Mouse (Mus musculus) stomach, embryonic 16.5 days (tissue): ENCODE data around the gene Spon1. TPM values are rescaled to one million over a fixed set of nuclear protein-coding genes. Genes with fewer than 3 reads are reported as not detected.
A peak's percentile ranks its signal among the peaks of the same experiment; 100 is the strongest.

ENCODE experiments used
- ATAC-seq: fragments of 200-750 bp; cut with Nextera tagmentation; 2 replicates; pipeline ENCODE4 v1.8.0; 2017; ENCODE audit warnings: moderate number of reproducible peaks, moderate TSS enrichment; ENCODE audit not compliant: insufficient read depth, low FRiP score
- H3K27ac ChIP-seq: fragments of 300-500 bp; sonication (generic); 2 replicates; pipeline ENCODE4 v1.5.1; 2014; ENCODE audit warnings: low read length
- H3K27me3 ChIP-seq: fragments of 300-500 bp; sonication (generic); 2 replicates; pipeline ENCODE4 v1.6.1; 2014; ENCODE audit warnings: low read length, control low read depth, mixed read lengths; ENCODE audit not compliant: control insufficient read depth, insufficient read depth
- H3K36me3 ChIP-seq: fragments of 300-500 bp; sonication (generic); 2 replicates; pipeline ENCODE4 v1.6.1; 2014; ENCODE audit warnings: low read length; ENCODE audit not compliant: control insufficient read depth, insufficient read depth
- H3K4me1 ChIP-seq: fragments of 300-500 bp; sonication (generic); 2 replicates; pipeline ENCODE4 v1.6.1; 2014; ENCODE audit warnings: low read length, control low read depth, mixed read lengths; ENCODE audit not compliant: control insufficient read depth, insufficient read depth
- H3K4me2 ChIP-seq: fragments of 300-500 bp; sonication (generic); 2 replicates; pipeline ENCODE4 v1.6.1; 2014; ENCODE audit warnings: low read depth, low read length, mixed read lengths
- H3K4me3 ChIP-seq: fragments of 300-500 bp; sonication (generic); replicated peaks from 2 replicates; pipeline ENCODE4 v1.5.1; 2014; ENCODE audit warnings: mild to moderate bottlenecking, low read length
- H3K9ac ChIP-seq: fragments of 300-500 bp; sonication (generic); 2 replicates; pipeline ENCODE4 v1.6.1; 2014; ENCODE audit warnings: low read length
- H3K9me3 ChIP-seq: fragments of 300-500 bp; sonication (generic); replicated peaks from 2 replicates; pipeline ENCODE4 v1.6.1; 2016; ENCODE audit warnings: low read length, control low read depth; ENCODE audit not compliant: control insufficient read depth
- WGBS: fragments of 180-500 bp; shearing (Covaris S2); extraction: QIAGEN DNeasy Blood & Tissue Kit; methylation state at CpG from one replicate; pipeline ENCODE4 v1.1.7; 2014; 5-methylcytosine and 5-hydroxymethylcytosine counted together
- polyA plus RNA-seq: library from polyadenylated mRNA; unstranded; fragments of >200 nt; fragmentation: Nextera tagmentation; extraction: Ambion mirVana; gene quantifications from 2 replicates; pipeline ENCODE4 v1.2.1, GENCODE M21; 2015

Gene Spon1
- polyA plus RNA-seq, 1 experiment from 2014 or later: 17.8 TPM

- 72% methylated on average over 21 of the region's 21 CpGs for WGBS
These were observed 316.0 kb downstream of the Spon1 start for GRCm38 (mm10) chr7:114081633-114082420.

DNA sequence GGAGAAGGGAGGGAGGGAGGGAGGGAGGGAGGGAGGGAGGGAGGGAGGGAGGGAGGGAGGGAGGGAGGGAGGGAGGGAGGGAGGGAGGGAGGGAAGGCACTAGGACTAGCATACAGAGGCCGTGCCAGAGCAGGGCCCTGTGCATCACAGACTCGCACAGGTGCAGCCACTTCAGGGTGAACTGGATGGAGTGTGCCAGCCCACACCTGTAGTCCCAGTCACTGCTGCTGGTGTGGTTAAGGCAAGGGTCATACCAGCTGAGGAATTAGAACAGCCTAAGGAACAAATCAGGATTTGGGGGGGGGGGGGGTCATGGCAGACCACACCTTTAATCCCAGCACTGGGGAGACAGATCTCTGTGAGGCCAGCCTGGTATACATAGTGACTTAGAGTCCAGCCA lies 317.3 kb downstream of the Spon1 start:
- Histone ChIP-seq H3K4me1 (peaks cover 23% of the 10 kb centered on the region), H3K4me3 (no peak overlapping the region), H3K36me3 (no peaks in the 10 kb centered on the region), H3K27ac (no peak overlapping the region), H3K4me2 (no peak overlapping the region), H3K27me3 (no peaks in the 10 kb centered on the region), H3K9me3 (no peaks in the 10 kb centered on the region), H3K9ac (no peak overlapping the region)
- 85% methylated on average over 2 of the region's 2 CpGs for WGBS
- ATAC-seq: no peak

More at GRCm38 (mm10) chr7:114081633-114082420, 316.0 kb downstream of the Spon1 start:
- Histone ChIP-seq H3K4me2 (no peak overlapping the region), H3K4me3 (no peak overlapping the region), H3K27ac (no peak overlapping the region), H3K4me1 (peaks cover 13% of the 10 kb centered on the region), H3K27me3 (no peaks in the 10 kb centered on the region), H3K9me3 (no peaks in the 10 kb centered on the region), H3K9ac (no peak overlapping the region), H3K36me3 (no peaks in the 10 kb centered on the region)
- no peak for ATAC-seq

GRCm38 (mm10) chr7:114083760-114084159 lies 318.0 kb downstream of the Spon1 start:
- Histone ChIP-seq H3K9me3 (no peaks in the 10 kb centered on the region), H3K4me2 (no peak overlapping the region), H3K4me1 (peaks cover 27% of the 10 kb centered on the region), H3K36me3 (no peaks in the 10 kb centered on the region), H3K9ac (no peak overlapping the region), H3K27me3 (no peaks in the 10 kb centered on the region), H3K4me3 (no peak overlapping the region), H3K27ac (no peak overlapping the region)
- 76% methylated on average over 3 of the region's 3 CpGs for WGBS
- no peak for ATAC-seq

GRCm38 (mm10) chr7:114086021-114086710 lies 320.4 kb downstream of the Spon1 start:
- H3K27me3 ChIP-seq: no peaks in the 10 kb centered on the region
- no peak for ATAC-seq
- no peaks in the 10 kb centered on the region for H3K9me3 ChIP-seq

DNA sequence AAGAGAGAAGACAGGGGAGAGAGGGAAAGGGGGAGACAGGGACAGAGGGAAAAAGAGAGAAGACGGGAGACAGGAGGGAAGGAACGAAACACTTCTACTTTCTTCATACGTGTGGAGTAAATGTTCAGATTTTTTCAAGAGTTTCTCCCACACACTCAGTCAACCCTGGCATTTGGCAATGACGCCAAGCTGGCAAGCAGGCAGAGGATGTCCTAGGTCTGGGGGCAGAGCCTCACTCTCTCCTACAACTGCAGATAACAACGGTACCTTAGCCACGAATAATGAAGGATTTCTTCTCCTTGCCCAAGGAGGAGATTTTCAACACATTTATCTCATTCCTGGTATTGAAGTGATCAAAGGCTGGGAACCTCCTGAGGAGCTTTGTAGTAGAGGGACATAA lies 321.5 kb downstream of the Spon1 start:
- WGBS: 48% methylated on average over 6 of the region's 6 CpGs
- no peak overlapping the region for H3K4me3 ChIP-seq
- H3K36me3 ChIP-seq: no peaks in the 10 kb centered on the region
- no peak overlapping the region for H3K9ac ChIP-seq
- H3K4me2 ChIP-seq: no peak overlapping the region
- peaks cover 31% of the 10 kb centered on the region for H3K4me1 ChIP-seq
- no peaks in the 10 kb centered on the region for H3K27me3 ChIP-seq
- no peaks in the 10 kb centered on the region for H3K9me3 ChIP-seq
- ATAC-seq: no peak
- no peak overlapping the region for H3K27ac ChIP-seq

More at GRCm38 (mm10) chr7:114086021-114086710, 320.4 kb downstream of the Spon1 start:
- peaks cover 33% of the 10 kb centered on the region for H3K4me1 ChIP-seq
- no peak overlapping the region for H3K9ac ChIP-seq
- 50% methylated on average over 6 of the region's 6 CpGs for WGBS
- no peaks in the 10 kb centered on the region for H3K36me3 ChIP-seq
- no peak overlapping the region for H3K4me3 ChIP-seq
- no peak overlapping the region for H3K27ac ChIP-seq
- H3K4me2 ChIP-seq: no peak overlapping the region

GRCm38 (mm10) chr7:114087986-114088385 lies 322.2 kb downstream of the Spon1 start:
- no peak overlapping the region for H3K4me2 ChIP-seq
- 14% methylated on average over 11 of the region's 11 CpGs for WGBS
- no peaks in the 10 kb centered on the region for H3K27me3 ChIP-seq
- no peaks in the 10 kb centered on the region for H3K9me3 ChIP-seq
- H3K4me1 ChIP-seq: peaks cover 31% of the 10 kb centered on the region
- H3K4me3 ChIP-seq: no peak overlapping the region
- no peak overlapping the region for H3K27ac ChIP-seq
- ATAC-seq: no peak
- H3K9ac ChIP-seq: 0 out of 2 replicates have a peak overlapping the region, but pooled peaks have one; percentile 3
- H3K36me3 ChIP-seq: no peaks in the 10 kb centered on the region

- Histone ChIP-seq H3K36me3 (no peaks in the 10 kb centered on the region), H3K9ac (no peak overlapping the region), H3K4me1 (peaks cover 31% of the 10 kb centered on the region), H3K27me3 (no peaks in the 10 kb centered on the region), H3K4me2 (no peak overlapping the region), H3K4me3 (no peak overlapping the region), H3K9me3 (no peaks in the 10 kb centered on the region), H3K27ac (no peak overlapping the region; the same call in 1 of the 2 replicates)
- ATAC-seq: peak; percentile 42; the same call in 1 of the 2 replicates
- WGBS: 56% methylated on average over 5 of the region's 5 CpGs
These were observed 323.1 kb downstream of the Spon1 start for GRCm38 (mm10) chr7:114088918-114089317.

DNA sequence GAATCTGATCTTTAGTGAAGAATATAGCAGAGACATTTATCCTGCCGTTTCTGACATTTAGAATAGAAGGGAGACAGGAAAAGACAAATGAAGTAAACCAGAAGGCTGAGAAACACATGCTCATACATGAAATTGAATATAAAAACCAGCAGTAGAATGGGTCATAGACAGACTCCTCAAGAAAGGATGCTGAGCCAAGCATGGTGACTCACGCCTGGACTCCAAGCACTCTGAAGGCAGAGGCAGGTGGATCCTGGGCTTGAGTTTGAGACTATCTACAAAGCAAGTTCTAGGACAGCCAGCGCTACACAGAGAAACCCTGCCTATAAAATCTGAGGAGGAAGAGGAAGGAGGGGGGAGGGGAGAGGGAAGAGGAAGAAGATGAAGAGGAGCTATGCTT lies 324.4 kb downstream of the Spon1 start:
- H3K27me3 ChIP-seq: no peaks in the 10 kb centered on the region
- H3K4me2 ChIP-seq: no peak overlapping the region
- H3K36me3 ChIP-seq: no peaks in the 10 kb centered on the region
- no peak for ATAC-seq
- H3K9me3 ChIP-seq: no peaks in the 10 kb centered on the region
- H3K27ac ChIP-seq: no peak overlapping the region
- peaks cover 36% of the 10 kb centered on the region for H3K4me1 ChIP-seq
- H3K4me3 ChIP-seq: no peak overlapping the region
- no peak overlapping the region for H3K9ac ChIP-seq
- 77% methylated on average over 3 of the region's 3 CpGs for WGBS

DNA sequence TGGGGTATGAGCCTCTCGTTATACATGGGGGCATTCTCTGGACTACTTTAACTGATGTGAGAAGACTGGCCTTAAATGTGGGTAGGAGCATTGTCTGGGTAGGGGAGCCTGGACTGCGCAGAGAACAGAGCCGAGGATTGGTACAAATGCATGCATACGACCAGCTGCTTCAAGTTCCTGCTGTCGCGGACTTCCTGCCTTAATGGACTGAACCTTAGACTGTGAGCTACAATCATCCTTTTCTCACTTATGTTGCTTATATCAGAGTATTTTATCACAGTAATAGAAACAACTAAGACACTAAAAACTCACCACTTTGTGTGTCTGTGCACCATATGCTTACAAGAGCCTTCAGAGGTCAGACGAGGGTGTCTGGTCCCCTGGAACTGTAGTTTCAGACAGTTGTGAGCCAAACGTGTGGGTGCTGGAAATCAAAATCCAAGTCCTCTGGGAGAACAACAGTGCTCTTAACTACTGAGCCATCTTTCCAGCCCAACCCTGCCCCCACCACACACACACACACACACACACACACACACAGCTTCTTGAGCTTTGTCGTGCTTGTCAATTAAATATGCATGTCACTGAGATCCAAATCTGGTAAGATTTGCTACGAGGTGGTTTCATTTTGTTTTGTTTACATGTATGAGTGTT lies 325.2 kb downstream of the Spon1 start:
- Histone ChIP-seq H3K27me3 (no peaks in the 10 kb centered on the region), H3K4me3 (no peak overlapping the region), H3K4me1 (peaks cover 36% of the 10 kb centered on the region), H3K4me2 (no peak overlapping the region), H3K36me3 (no peaks in the 10 kb centered on the region), H3K9ac (no peak overlapping the region), H3K9me3 (no peaks in the 10 kb centered on the region), H3K27ac (no peak overlapping the region)
- WGBS: 49% methylated on average over 10 of the region's 10 CpGs
- no peak for ATAC-seq
